Mouse (Mus musculus) lung, embryonic 16.5 days (tissue): Measurements from ENCODE around the gene Cfap221. TPM values are rescaled to one million over a fixed set of nuclear protein-coding genes. Genes with fewer than 3 reads are reported as not detected.

Source experiments
- ATAC-seq: fragments of 200-750 bp; cut with Nextera tagmentation; 2 replicates; pipeline ENCODE4 v1.8.0; 2017; ENCODE audit warnings: low read depth, mild to moderate bottlenecking, moderate library complexity
- H3K27ac ChIP-seq: fragments of 300-500 bp; sonication (generic); 2 replicates; pipeline ENCODE4 v1.5.1; 2014; ENCODE audit warnings: mild to moderate bottlenecking, control low read depth, low read length
- H3K27me3 ChIP-seq: fragments of 300-500 bp; sonication (generic); 2 replicates; pipeline ENCODE4 v1.6.1; 2014; ENCODE audit warnings: low read depth, low read length, mixed read lengths; ENCODE audit not compliant: control insufficient read depth, insufficient read depth
- H3K36me3 ChIP-seq: fragments of 300-500 bp; sonication (generic); 2 replicates; pipeline ENCODE4 v1.6.1; 2014; ENCODE audit warnings: low read length; ENCODE audit not compliant: control insufficient read depth, insufficient read depth
- H3K4me1 ChIP-seq: fragments of 300-500 bp; sonication (generic); replicated peaks from 2 replicates; pipeline ENCODE4 v1.6.1; 2014; ENCODE audit warnings: low read length, mixed read lengths; ENCODE audit not compliant: control insufficient read depth, insufficient read depth
- H3K4me2 ChIP-seq: fragments of 300-500 bp; sonication (generic); 2 replicates; pipeline ENCODE4 v1.6.1; 2014; ENCODE audit warnings: low read depth, low read length, control low read depth
- H3K4me3 ChIP-seq: fragments of 300-500 bp; sonication (generic); 2 replicates; pipeline ENCODE4 v1.5.1; 2014; ENCODE audit warnings: mild to moderate bottlenecking, low read length, control low read depth
- H3K9ac ChIP-seq: fragments of 300-500 bp; sonication (generic); 2 replicates; pipeline ENCODE4 v1.6.1; 2014; ENCODE audit warnings: low read length, control low read depth
- H3K9me3 ChIP-seq: fragments of 300-500 bp; sonication (generic); 2 replicates; pipeline ENCODE4 v1.6.1; 2016; ENCODE audit warnings: low read length; ENCODE audit not compliant: control insufficient read depth
- WGBS: fragments of 180-500 bp; shearing (Covaris S2); extraction: QIAGEN DNeasy Blood & Tissue Kit; methylation state at CpG from one replicate; pipeline ENCODE4 v1.1.7; 2014; 5-methylcytosine and 5-hydroxymethylcytosine counted together
- polyA plus RNA-seq: library from polyadenylated mRNA; unstranded; fragments of >200 nt; fragmentation: Nextera tagmentation; extraction: Ambion mirVana; gene quantifications from 2 replicates; pipeline ENCODE4 v1.2.1, GENCODE M21; 2015

The Cfap221 gene
- polyA plus RNA-seq, 1 experiment from 2014 or later, result 1.0 TPM

DNA sequence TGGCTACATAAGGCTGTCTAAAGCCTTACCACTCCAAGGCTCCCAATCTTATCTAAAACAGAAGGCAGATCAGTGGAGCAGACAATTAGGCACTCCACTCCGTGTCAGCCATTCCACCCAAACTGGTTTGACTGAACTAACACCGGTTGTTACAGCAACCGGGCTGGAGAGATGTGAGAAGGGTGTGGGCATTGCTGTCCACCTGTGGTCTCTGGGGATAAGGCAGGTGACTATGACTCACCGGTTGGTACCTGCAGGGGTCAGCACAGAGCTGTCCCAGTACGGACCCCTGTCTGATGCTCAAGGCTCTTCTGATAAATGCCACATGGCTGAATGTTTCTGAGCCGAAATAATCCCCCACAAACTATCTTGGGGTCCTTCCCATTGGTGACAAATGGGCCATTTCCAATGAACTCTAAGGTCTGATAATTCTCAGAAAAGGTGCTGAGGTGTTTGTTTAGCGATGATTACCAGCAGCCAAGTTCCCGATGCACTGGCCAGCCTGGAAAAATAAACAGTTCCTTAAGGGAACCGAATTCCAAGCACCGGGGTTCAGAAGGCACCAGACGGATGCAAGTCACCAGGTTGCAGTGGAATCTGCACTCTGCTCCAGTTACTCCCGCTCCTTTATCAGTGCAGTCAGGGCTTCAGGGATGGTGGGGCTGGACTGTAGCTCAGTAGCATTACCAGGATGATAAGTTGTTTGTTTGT lies 31.1 kb downstream of the Cfap221 start:
- Histone ChIP-seq H3K27ac (no peak overlapping the region), H3K4me3 (no peak overlapping the region), H3K27me3 (no peaks in the 10 kb centered on the region), H3K4me1 (no peaks in the 10 kb centered on the region), H3K9me3 (no peaks in the 10 kb centered on the region), H3K4me2 (no peak overlapping the region), H3K36me3 (no peaks in the 10 kb centered on the region), H3K9ac (no peak overlapping the region)
- WGBS, result 18% methylated on average over 12 of the region's 12 CpGs
- ATAC-seq, result peak; percentile 85

- 37% methylated on average over 7 of the region's 7 CpGs for WGBS
- Histone ChIP-seq H3K4me3 (no peak overlapping the region), H3K4me1 (no peaks in the 10 kb centered on the region), H3K27me3 (no peaks in the 10 kb centered on the region), H3K27ac (no peak overlapping the region), H3K36me3 (no peaks in the 10 kb centered on the region), H3K9me3 (no peaks in the 10 kb centered on the region), H3K9ac (no peak overlapping the region), H3K4me2 (no peak overlapping the region)
- no peak for ATAC-seq
These were observed 37.1 kb downstream of the Cfap221 start for GRCm38 (mm10) chr1:119959920-119960319.

- peak; percentile 37; the same call in 1 of the 2 replicates for ATAC-seq
- Histone ChIP-seq H3K27ac (no peak overlapping the region), H3K27me3 (no peaks in the 10 kb centered on the region), H3K4me2 (no peak overlapping the region), H3K36me3 (no peaks in the 10 kb centered on the region), H3K9me3 (no peaks in the 10 kb centered on the region), H3K4me1 (no peaks in the 10 kb centered on the region), H3K9ac (no peak overlapping the region), H3K4me3 (no peak overlapping the region)
- 90% methylated on average over 4 of the region's 4 CpGs for WGBS
These were observed 37.6 kb downstream of the Cfap221 start for GRCm38 (mm10) chr1:119959464-119959863.

DNA sequence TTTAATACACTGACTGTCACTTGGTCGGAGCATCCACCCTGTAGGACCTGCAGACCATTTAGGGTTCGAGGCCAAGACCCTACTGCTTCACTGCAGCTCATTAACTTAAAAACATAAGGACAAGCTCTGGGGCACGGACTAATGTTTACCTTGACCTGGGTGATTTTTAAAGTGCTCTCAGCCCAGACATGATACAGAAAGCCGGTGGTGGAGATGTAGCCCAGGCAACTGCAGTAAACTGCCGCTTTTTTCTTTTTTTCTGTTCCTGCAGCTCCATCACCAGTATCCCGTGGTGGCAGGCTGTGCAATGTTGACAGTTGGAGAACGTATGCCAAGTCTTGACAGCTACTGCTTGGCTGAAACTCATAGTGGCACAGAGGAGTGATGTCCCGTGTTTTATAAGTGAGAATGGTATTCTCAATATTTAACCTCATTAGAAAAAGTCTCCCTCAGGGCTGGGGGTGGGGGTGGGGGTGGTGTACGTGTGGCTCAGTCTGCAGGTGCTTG lies 39.3 kb downstream of the Cfap221 start:
- Histone ChIP-seq H3K9ac (no peak overlapping the region), H3K4me1 (no peaks in the 10 kb centered on the region), H3K9me3 (no peaks in the 10 kb centered on the region), H3K27me3 (no peaks in the 10 kb centered on the region), H3K36me3 (no peaks in the 10 kb centered on the region), H3K27ac (no peak overlapping the region), H3K4me2 (no peak overlapping the region), H3K4me3 (no peak overlapping the region)
- whole genome bisulfite sequencing, result 27% methylated on average over 9 of the region's 9 CpGs
- no peak for ATAC-seq

DNA sequence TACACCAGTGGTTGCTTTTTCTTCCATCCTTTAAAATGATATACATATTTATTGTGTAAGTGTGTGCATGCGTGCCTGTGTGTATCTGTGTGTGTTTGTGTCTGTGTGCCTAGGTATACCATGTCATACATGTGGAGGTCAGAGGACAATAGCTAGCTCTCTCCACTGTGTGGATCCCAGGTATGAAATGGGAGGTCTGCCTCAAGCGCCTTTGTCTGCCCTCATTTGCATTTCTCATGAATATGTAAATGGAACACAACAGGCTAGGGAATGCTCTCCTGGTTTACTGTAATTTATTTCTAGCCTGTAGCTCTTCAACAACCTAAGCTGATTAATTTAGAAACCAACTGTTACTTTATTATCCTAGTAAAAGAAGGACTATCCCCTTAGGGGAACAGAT lies 42.4 kb downstream of the Cfap221 start:
- no peaks in the 10 kb centered on the region for H3K27me3 ChIP-seq
- H3K4me3 ChIP-seq, result no peak overlapping the region
- H3K9ac ChIP-seq, result no peak overlapping the region
- H3K4me2 ChIP-seq, result no peak overlapping the region
- ATAC-seq, result no peak
- no peaks in the 10 kb centered on the region for H3K36me3 ChIP-seq
- 76% methylated on average over 2 of the region's 2 CpGs for WGBS
- no peaks in the 10 kb centered on the region for H3K9me3 ChIP-seq
- no peak overlapping the region for H3K27ac ChIP-seq
- H3K4me1 ChIP-seq, result no peaks in the 10 kb centered on the region

DNA sequence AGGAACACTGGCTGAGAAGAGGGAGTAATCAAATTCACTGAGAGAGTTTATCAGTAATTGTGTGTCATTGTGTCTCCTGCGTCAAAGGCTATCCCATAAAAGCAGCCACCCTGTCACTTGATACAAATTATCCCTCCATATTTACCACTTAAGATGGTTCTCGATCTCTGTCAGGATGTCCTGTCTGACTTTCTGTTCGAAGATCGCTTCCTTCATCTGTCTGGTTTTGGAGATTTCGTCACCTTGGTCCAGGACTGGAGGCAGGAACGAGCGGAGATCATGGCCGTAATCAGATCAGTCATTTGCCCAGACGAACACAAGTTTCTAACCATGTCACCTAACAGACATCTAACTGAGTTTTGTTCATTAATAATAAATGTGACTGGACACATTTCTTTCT lies 43.6 kb downstream of the Cfap221 start:
- H3K4me2 ChIP-seq, result no peak overlapping the region
- no peak overlapping the region for H3K4me3 ChIP-seq
- WGBS, result 72% methylated on average over 9 of the region's 9 CpGs
- no peak overlapping the region for H3K27ac ChIP-seq
- H3K36me3 ChIP-seq, result no peaks in the 10 kb centered on the region
- no peak for ATAC-seq
- no peak overlapping the region for H3K9ac ChIP-seq
- H3K9me3 ChIP-seq, result no peaks in the 10 kb centered on the region
- no peaks in the 10 kb centered on the region for H3K27me3 ChIP-seq
- H3K4me1 ChIP-seq, result no peaks in the 10 kb centered on the region

DNA sequence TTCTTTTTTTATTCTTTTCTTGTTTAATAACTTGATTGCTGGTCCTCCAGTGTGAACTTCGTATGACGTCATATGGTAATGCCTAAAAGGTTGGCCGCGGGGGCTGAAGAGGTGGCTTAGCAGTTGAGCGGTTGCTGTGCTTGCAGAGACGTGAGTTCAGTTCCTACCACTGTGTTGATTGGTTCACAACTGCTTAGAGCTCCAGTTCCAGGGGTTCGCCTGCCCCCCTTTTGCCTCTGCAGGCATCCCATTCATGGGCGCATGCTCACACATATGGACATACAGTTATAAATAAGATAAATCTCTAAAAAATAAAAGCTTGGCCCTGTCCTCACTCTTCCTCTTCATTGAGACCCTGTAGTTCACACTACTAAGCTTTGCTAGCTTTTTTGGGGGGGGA lies 46.9 kb downstream of the Cfap221 start:
- no peak for ATAC-seq
- Histone ChIP-seq H3K27ac (no peak overlapping the region), H3K9me3 (no peaks in the 10 kb centered on the region), H3K36me3 (no peaks in the 10 kb centered on the region), H3K4me1 (no peaks in the 10 kb centered on the region), H3K4me3 (no peak overlapping the region), H3K4me2 (no peak overlapping the region), H3K27me3 (no peaks in the 10 kb centered on the region), H3K9ac (no peak overlapping the region)
- WGBS, result 89% methylated on average over 8 of the region's 8 CpGs

DNA sequence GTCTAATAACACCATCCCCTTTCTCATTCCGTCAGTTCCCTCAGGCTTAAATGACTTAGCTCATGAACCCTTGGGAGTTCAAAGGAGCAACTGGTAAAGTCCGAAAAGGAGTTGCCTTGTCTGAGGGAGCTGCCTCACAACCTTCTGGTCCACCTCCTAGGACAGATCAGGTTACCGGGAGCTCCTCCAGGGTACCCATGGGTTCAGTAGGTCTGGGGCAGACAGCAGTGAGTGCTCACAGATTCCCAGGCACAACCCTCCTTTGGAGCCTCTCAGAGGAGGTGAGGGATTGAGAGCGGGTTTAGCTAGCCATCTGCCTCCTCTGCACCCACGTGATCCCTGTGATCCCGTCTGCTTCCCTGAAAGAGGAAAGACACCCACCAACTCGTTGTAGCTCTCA lies 60.2 kb downstream of the Cfap221 start:
- H3K36me3 ChIP-seq, result no peaks in the 10 kb centered on the region
- no peaks in the 10 kb centered on the region for H3K4me1 ChIP-seq
- no peak for ATAC-seq
- H3K4me3 ChIP-seq, result no peak overlapping the region
- H3K9me3 ChIP-seq, result no peaks in the 10 kb centered on the region
- H3K27ac ChIP-seq, result no peak overlapping the region
- no peaks in the 10 kb centered on the region for H3K27me3 ChIP-seq
- H3K9ac ChIP-seq, result no peak overlapping the region
- WGBS, result 26% methylated on average over 7 of the region's 7 CpGs
- H3K4me2 ChIP-seq, result no peak overlapping the region

GRCm38 (mm10) chr1:119931421-119932150 lies 65.4 kb downstream of the Cfap221 start:
- Histone ChIP-seq H3K4me1 (no peaks in the 10 kb centered on the region), H3K9ac (no peak overlapping the region), H3K27ac (no peak overlapping the region), H3K4me3 (no peak overlapping the region), H3K4me2 (no peak overlapping the region), H3K27me3 (no peaks in the 10 kb centered on the region), H3K9me3 (no peaks in the 10 kb centered on the region), H3K36me3 (no peaks in the 10 kb centered on the region)
- 75% methylated on average over 4 of the region's 4 CpGs for WGBS
- no peak for ATAC-seq
